Mouse (Mus musculus) telencephalon, adult 2 months (tissue): ENCODE measurements around the gene Mcur1.

Experiments
- DNase-seq: peaks from one replicate; pipeline ENCODE4 v3.0.0-alpha.2; 2011; ENCODE audit warnings: low read depth, low spot score

Gene Mcur1

GRCm38 (mm10) chr13:43493058-43493481 is 66.9 kb downstream of the Mcur1 start:
- no peak for DNase-seq
